Mouse (Mus musculus) lung, adult 2 months (tissue): ENCODE measurements around the gene Rps6kc1. TPM values are rescaled to one million over a fixed set of nuclear protein-coding genes. Genes with fewer than 3 reads are reported as not detected.

Source experiments
- DNase-seq: peaks from one replicate; pipeline ENCODE4 v3.0.0; 2022
- H3K4me1 ChIP-seq: fragments of 200-500 bp; 2 replicates; pipeline ENCODE4 v1.6.1; 2011; ENCODE audit warnings: low read length; ENCODE audit not compliant: control insufficient read depth, insufficient read depth
- H3K4me3 ChIP-seq: fragments of 200-500 bp; replicated peaks from 2 replicates; pipeline ENCODE3; 2011; ENCODE audit warnings: low read depth, mild to moderate bottlenecking, control low read depth, low read length; ENCODE audit errors: extremely low read depth
- CTCF ChIP-seq: fragments of 200-500 bp; IDR thresholded peaks from 2 replicates; pipeline ENCODE4 v1.5.1; 2011; ENCODE audit warnings: mild to moderate bottlenecking, low read length, control low read depth; ENCODE audit not compliant: insufficient read depth
- POLR2A ChIP-seq: fragments of 200-500 bp; IDR thresholded peaks from 2 replicates; pipeline ENCODE4 v1.6.1; 2011; ENCODE audit warnings: low read depth, mild to moderate bottlenecking, control low read depth, low read length, borderline replicate concordance; ENCODE audit errors: extremely low read depth
- WGBS: fragments of 180-500 bp; shearing (Covaris S2); methylation state at CpG from one replicate; pipeline ENCODE4 v1.1.7; 2018; 5-methylcytosine and 5-hydroxymethylcytosine counted together
- polyA plus RNA-seq: library from polyadenylated mRNA; depleted of rRNA; stranded (reverse); fragments of >200 nt; gene quantifications from 2 replicates; pipeline ENCODE4 v1.2.3, GENCODE M21; 2012

Gene Rps6kc1
- polyA plus RNA-seq, 1 experiment: 9.7 TPM

- TF ChIP-seq POLR2A (no peak), CTCF (no peak)
- Histone ChIP-seq H3K4me1 (no peaks in the 10 kb centered on the region), H3K4me3 (no peak overlapping the region)
- 90% methylated on average over 4 of the region's 4 CpGs for WGBS
- DNase-seq: no peak
Observed at GRCm38 (mm10) chr1:190663996-190664395, 247.6 kb downstream of the Rps6kc1 start.

DNA sequence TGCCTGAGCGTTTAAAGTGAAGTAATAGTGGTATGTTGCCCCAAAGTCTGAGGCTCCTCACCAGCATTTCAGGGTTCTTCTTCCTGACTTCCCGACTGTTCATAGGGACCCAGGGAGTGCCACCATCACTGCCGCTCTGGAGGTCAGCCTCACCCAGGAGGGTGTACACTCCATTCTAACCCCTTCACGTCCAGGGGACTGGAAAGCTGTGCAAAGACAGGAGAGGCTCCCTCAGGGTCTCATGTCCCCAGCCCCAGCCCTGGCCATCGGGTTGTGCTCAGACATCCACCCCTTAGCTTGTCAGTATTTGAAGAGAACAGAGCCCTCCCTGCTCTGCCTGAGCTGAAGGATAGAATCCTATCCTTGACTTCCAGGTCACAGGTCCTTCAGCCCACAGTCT, 248.8 kb downstream of the Rps6kc1 start:
- H3K4me1 ChIP-seq: no peaks in the 10 kb centered on the region
- WGBS: 80% methylated on average over 5 of the region's 5 CpGs
- TF ChIP-seq POLR2A (no peak), CTCF (no peak)
- DNase-seq: no peak
- no peak overlapping the region for H3K4me3 ChIP-seq

GRCm38 (mm10) chr1:190661764-190662163, 249.8 kb downstream of the Rps6kc1 start:
- no peak overlapping the region for H3K4me3 ChIP-seq
- no peak for DNase-seq
- H3K4me1 ChIP-seq: no peaks in the 10 kb centered on the region
- no peak for TF ChIP-seq CTCF
- no peak for TF ChIP-seq POLR2A
- 71% methylated on average over 4 of the region's 4 CpGs for WGBS

DNA sequence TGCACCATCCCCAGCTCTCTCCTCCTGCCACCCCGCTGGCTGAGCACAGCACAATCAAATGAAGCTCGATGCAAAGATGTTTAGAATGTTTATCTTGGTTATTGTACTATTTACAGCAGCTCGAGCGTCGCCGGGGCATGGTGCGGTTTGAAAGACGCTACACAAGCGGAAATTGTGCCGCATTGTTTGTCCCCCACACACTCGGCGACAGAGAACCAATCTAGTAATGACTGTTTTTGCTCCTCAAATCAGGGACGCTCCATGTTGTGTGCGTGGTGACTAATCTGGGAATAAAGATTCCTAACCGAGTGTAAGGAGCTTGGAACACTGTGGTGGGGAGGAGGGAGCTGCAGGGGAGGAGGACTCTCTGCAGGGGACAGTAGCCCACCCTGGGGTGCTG, 250.3 kb downstream of the Rps6kc1 start:
- DNase-seq: no peak
- no peak for TF ChIP-seq POLR2A
- no peak for TF ChIP-seq CTCF
- WGBS: 74% methylated on average over 15 of the region's 15 CpGs

DNA sequence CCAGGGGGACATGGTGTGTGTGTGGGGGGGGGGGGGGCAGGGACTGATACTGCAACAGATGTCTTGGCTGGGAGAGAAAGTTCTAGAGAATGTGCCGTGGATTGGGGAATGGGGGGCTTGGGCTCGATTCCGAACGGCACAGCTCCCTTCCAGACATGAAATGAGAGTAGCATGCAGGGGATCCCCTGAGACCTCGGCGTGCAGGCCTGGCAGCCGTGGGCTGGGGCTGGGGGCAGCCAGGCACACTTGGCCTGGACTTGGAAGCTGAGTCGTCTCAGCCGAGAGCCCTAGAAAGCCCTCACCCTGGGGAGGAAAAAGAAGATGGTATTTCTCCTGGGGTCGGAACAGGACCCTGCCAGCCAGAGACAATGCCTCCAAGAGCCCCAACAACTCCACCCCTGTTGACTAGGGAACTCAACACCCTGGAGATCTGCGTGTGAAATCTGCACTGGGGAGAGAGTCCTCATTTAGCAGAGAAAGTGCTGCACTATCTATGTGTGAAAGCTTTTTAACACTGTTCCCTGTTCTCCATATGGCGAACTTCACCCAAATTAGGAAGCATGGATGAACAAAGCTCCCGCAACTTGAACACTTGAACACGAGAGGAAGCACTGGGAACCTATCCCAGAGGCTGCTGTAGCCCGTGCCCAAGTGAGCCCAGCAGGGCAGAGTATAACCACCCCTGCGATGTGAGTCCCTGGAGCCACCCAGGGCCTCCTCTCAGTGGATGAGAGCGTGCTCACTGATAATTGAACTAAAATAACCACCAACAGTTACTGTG, 251.7 kb downstream of the Rps6kc1 start:
- 72% methylated on average over 17 of the region's 17 CpGs for WGBS
- no peak for DNase-seq

More for the DNA sequence above, 250.3 kb downstream of the Rps6kc1 start:
- Histone ChIP-seq H3K4me1 (no peaks in the 10 kb centered on the region), H3K4me3 (no peak overlapping the region)

GRCm38 (mm10) chr1:190658266-190658665, 253.3 kb downstream of the Rps6kc1 start:
- TF ChIP-seq POLR2A: no peak
- no peak for TF ChIP-seq CTCF
- H3K4me3 ChIP-seq: no peak overlapping the region
- no peaks in the 10 kb centered on the region for H3K4me1 ChIP-seq
- no peak for DNase-seq
- 89% methylated on average over 13 of the region's 13 CpGs for WGBS

More for the DNA sequence above, 251.7 kb downstream of the Rps6kc1 start:
- TF ChIP-seq POLR2A (no peak), CTCF (no peak)
- H3K4me1 ChIP-seq: no peaks in the 10 kb centered on the region
- H3K4me3 ChIP-seq: no peak overlapping the region

GRCm38 (mm10) chr1:190656089-190656488, 255.5 kb downstream of the Rps6kc1 start:
- no peaks in the 10 kb centered on the region for H3K4me1 ChIP-seq
- 31% methylated on average over 9 of the region's 9 CpGs for WGBS
- no peak overlapping the region for H3K4me3 ChIP-seq
- no peak for DNase-seq
- TF ChIP-seq POLR2A (no peak), CTCF (no peak)

DNA sequence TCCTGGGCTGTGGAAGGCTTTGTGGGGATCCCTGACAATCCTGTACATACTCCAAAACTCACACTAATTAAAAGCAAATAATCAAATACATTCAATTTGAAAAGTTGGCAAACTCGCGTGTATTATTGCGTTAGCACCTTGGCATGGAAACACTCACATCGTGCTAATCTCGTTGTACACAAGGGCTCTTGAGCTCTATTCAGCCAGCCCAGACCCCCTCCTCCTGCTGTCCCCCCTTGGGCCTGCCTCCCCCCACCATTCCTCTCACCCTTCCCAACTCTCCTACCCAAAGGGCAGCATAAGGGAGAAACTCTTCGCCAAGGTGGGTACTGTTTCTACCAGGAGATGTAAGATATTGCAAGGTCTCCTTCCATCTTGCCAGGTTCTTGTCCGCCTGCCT, 255.9 kb downstream of the Rps6kc1 start:
- H3K4me3 ChIP-seq: no peak overlapping the region
- no peak for DNase-seq
- 60% methylated on average over 7 of the region's 7 CpGs for WGBS
- H3K4me1 ChIP-seq: no peaks in the 10 kb centered on the region
- TF ChIP-seq POLR2A (no peak), CTCF (no peak)

GRCm38 (mm10) chr1:190655081-190655480, 256.5 kb downstream of the Rps6kc1 start:
- 77% methylated on average over 7 of the region's 7 CpGs for WGBS
- no peak for DNase-seq
- TF ChIP-seq POLR2A (no peak), CTCF (no peak)
- H3K4me3 ChIP-seq: no peak overlapping the region
- no peaks in the 10 kb centered on the region for H3K4me1 ChIP-seq

- no peak for DNase-seq
- Histone ChIP-seq H3K4me3 (no peak overlapping the region), H3K4me1 (no peaks in the 10 kb centered on the region)
- WGBS: 86% methylated on average over 6 of the region's 6 CpGs
- no peak for TF ChIP-seq CTCF
- no peak for TF ChIP-seq POLR2A
Observed at GRCm38 (mm10) chr1:190654694-190655001, 256.9 kb downstream of the Rps6kc1 start.
